Mouse (Mus musculus) cortical plate, adult 2 months (tissue): Measurements from ENCODE around the gene Fbxw4.

Experiments used
- CTCF ChIP-seq: fragments of 200-500 bp; IDR thresholded peaks from 2 replicates; pipeline ENCODE4 v1.5.1; 2011; ENCODE audit warnings: mild to moderate bottlenecking, control low read depth, low read length; ENCODE audit not compliant: insufficient read depth; ENCODE audit errors: extremely low read depth
- POLR2A ChIP-seq: fragments of 200-500 bp; IDR thresholded peaks from 2 replicates; pipeline ENCODE4 v1.6.1; 2011; ENCODE audit warnings: mild to moderate bottlenecking, low read length, control low read depth; ENCODE audit not compliant: insufficient read depth; ENCODE audit errors: extremely low read depth

DNA sequence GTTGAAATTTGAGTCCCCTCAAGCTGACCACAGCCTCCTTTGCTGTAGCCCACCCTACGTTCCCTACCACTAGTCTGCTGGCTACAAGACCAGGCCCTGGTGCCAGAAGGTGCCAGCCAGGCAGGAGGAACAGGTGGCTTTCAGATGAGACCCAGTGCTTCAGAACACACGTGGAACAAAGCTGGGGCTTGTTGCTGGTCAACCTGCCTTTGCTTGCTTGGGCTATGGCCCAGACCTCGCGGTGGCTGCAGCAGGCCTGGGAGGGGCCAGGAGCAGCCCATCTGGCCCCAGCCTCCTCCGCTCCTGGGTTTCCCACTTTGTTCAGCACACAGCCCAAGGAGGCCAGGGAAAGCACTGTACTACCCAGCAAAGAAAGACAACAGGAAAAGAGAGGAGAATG lies 49.3 kb downstream of the Fbxw4 start:
- TF ChIP-seq CTCF, result no peak
- TF ChIP-seq POLR2A, result no peak
